Mouse (Mus musculus): ENCODE data around the gene Pde6b. TPM values are rescaled to one million over a fixed set of nuclear protein-coding genes. Genes with fewer than 3 reads are reported as not detected.

Gene Pde6b
- not detected in 2 replicates for total RNA-seq (2014; fragmentation: Nextera tagmentation)
- 0.06 and 0.49 TPM in 2 replicates for total RNA-seq (2017)
- not detected in 2 replicates for polyA plus RNA-seq (2012)

DNA sequence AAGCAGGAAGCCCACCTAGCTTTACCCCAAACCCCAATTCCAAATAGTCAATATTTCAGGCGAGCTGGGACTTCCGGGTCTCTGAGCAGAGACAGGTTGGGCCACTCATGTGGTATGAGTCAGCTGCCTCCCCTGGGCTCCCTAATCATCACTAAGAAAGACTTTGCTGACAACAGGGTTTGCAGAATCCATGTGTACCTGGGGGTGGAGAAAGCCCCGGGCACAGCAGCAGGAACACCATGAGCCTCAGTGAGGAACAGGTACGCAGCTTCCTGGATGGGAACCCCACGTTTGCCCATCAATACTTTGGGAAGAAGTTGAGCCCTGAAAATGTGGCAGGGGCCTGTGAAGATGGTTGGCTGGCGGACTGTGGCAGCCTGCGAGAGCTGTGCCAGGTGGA, at the start of gene Pde6b:
Gene Pde6b (plus strand): TSS at position 191 of the 400 bp plus-strand sequence.
- Histone ChIP-seq H3K36me3 (replicated peaks) (no peaks in the 10 kb centered on the region), H3K27me3 (ENCODE audit: insufficient read depth, low read length) (peaks cover 43% of the 10 kb centered on the region), H3K9me3 (replicated peaks) (no peaks in the 10 kb centered on the region), H3K4me1 (ENCODE audit: insufficient read depth, low read depth, low read length) (no peaks in the 10 kb centered on the region), H3K4me3 (ENCODE audit: low read depth, low read length) (no peak within 1 kb of the TSS)
- ATAC-seq (ENCODE audit: extremely low read depth, insufficient number of reproducible peaks, low FRiP score, poor library complexity, severe bottlenecking): no peak
- TF ChIP-seq GATA2 (IDR thresholded peaks at IDR 0.05; ENCODE audit: borderline replicate concordance, low read depth, low read length) (no peak), POLR2AphosphoS5 (IDR thresholded peaks at IDR 0.05; ENCODE audit: insufficient replicate concordance, low read depth, low read length) (no peak), CTCF (IDR thresholded peaks at IDR 0.05; ENCODE audit: low read depth, low read length) (no peak), TAL1 (conservative IDR thresholded peaks at IDR 0.05; ENCODE audit: low read depth, low read length) (no peak), GATA1 (IDR thresholded peaks at IDR 0.05; ENCODE audit: borderline replicate concordance, low read length) (no peak)
- no peak for DNase-seq (ENCODE audit: low spot score)

DNA sequence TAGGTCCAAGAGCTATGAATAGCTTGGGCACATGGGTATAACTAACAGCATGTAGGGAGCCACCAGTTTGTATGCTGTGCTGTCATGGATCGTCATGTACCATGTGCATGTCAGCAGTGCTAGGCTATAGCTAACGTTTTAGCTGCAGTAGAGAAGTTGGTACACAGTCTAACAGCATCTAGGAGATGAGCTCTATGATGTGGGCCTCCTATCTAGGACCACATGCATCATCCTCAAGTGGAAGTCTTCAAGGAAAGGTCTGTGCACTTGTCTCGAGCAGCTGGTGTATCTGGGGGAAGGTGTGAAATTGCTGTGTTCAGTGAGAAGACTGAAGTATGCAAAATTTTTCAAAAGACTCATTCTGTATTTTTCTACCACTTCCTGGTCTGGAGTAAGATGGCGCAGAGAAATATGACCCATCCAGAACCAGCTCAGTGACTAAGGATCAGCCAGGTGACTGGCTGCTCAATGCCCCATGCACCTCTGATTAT, 44.5 kb upstream of the Pde6b start:
- no peaks in the 10 kb centered on the region for H3K4me1 ChIP-seq (ENCODE audit: insufficient read depth, low read depth, low read length)
- H3K36me3 ChIP-seq (replicated peaks): peaks cover 80% of the 10 kb centered on the region
- ATAC-seq (ENCODE audit: extremely low read depth, insufficient number of reproducible peaks, low FRiP score, poor library complexity, severe bottlenecking) (no peak), DNase-seq (ENCODE audit: low spot score) (no peak)
- H3K4me3 ChIP-seq (ENCODE audit: low read depth, low read length): no peak overlapping the region
- no peaks in the 10 kb centered on the region for H3K9me3 ChIP-seq (replicated peaks)
- no peaks in the 10 kb centered on the region for H3K27me3 ChIP-seq (ENCODE audit: insufficient read depth, low read length)
- no peak for TF ChIP-seq GATA2 (IDR thresholded peaks at IDR 0.05; ENCODE audit: borderline replicate concordance, low read depth, low read length)
- no peak for TF ChIP-seq CTCF (IDR thresholded peaks at IDR 0.05; ENCODE audit: low read depth, low read length)
- TF ChIP-seq GATA1 (IDR thresholded peaks at IDR 0.05; ENCODE audit: borderline replicate concordance, low read length): no peak
- TF ChIP-seq POLR2AphosphoS5 (IDR thresholded peaks at IDR 0.05; ENCODE audit: insufficient replicate concordance, low read depth, low read length): no peak
- TF ChIP-seq TAL1 (conservative IDR thresholded peaks at IDR 0.05; ENCODE audit: low read depth, low read length): no peak

DNA sequence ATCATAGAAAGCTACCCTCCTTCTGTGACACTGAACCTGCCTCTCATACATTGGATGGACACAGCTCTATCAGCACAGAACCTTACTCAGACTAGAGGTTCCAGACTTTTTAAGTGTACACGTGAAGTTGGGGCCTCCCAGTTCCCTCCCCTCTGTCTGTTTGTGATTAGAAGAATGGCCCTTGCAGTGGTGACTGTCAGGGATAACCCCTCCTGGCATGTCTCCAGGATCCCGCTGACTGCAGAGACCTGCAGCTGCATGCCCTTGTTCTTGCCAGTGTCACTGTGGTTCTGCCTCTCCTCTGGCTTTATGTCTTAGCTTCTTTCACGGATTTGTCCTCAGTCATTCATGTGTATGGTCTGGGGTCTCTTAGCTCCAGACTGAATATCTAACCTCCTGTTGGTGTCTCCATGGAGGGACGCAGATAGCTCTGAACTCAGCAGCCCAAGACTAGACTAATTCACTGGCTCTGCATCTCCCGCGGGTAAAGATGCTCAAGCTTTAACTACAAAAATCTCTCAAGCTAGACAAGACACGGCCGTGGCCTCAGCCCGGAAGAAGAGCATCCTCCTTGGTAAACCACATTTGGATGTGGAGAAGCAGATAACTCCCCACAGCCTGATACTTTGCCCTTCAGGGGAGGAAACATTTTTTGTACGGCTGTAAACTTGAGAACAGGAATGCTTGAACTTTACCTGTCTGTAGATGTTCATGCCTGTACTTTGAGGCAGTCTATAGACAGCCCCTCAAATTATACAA, 42.7 kb upstream of the Pde6b start:
- peaks cover 78% of the 10 kb centered on the region for H3K36me3 ChIP-seq (replicated peaks)
- TF ChIP-seq TAL1 (conservative IDR thresholded peaks at IDR 0.05; ENCODE audit: low read depth, low read length) (no peak), CTCF (IDR thresholded peaks at IDR 0.05; ENCODE audit: low read depth, low read length) (no peak), POLR2AphosphoS5 (IDR thresholded peaks at IDR 0.05; ENCODE audit: insufficient replicate concordance, low read depth, low read length) (no peak), GATA2 (IDR thresholded peaks at IDR 0.05; ENCODE audit: borderline replicate concordance, low read depth, low read length) (no peak), GATA1 (IDR thresholded peaks at IDR 0.05; ENCODE audit: borderline replicate concordance, low read length) (no peak)
- DNase-seq (ENCODE audit: low spot score) (no peak), ATAC-seq (ENCODE audit: extremely low read depth, insufficient number of reproducible peaks, low FRiP score, poor library complexity, severe bottlenecking) (no peak)
- H3K9me3 ChIP-seq (replicated peaks): no peaks in the 10 kb centered on the region
- H3K27me3 ChIP-seq (ENCODE audit: insufficient read depth, low read length): no peaks in the 10 kb centered on the region
- no peak overlapping the region for H3K4me3 ChIP-seq (ENCODE audit: low read depth, low read length)
- no peaks in the 10 kb centered on the region for H3K4me1 ChIP-seq (ENCODE audit: insufficient read depth, low read depth, low read length)

DNA sequence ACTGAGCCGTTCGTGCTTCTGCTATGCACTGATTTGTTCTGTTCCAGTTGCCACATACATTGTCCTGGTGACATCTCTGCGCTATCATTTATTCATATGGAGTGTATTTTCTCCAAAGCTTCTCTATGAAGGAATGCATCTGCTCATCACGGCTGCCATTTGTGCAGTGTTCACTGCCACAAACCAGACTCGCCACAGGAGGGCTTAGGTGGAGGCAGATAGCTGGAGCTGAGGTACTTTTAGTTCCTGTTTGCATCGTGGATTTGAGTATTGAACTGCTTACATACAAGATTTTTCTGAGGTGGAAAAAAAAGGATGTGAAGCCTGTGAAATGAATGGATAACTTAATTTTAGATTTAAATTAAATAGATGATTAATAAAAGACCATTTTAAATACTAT, 40.3 kb upstream of the Pde6b start:
- Histone ChIP-seq H3K9me3 (replicated peaks) (no peaks in the 10 kb centered on the region), H3K27me3 (ENCODE audit: insufficient read depth, low read length) (no peaks in the 10 kb centered on the region), H3K4me1 (ENCODE audit: insufficient read depth, low read depth, low read length) (no peaks in the 10 kb centered on the region), H3K4me3 (ENCODE audit: low read depth, low read length) (no peak overlapping the region), H3K36me3 (replicated peaks) (peaks cover 75% of the 10 kb centered on the region)
- ATAC-seq (ENCODE audit: extremely low read depth, insufficient number of reproducible peaks, low FRiP score, poor library complexity, severe bottlenecking) (no peak), DNase-seq (ENCODE audit: low spot score) (no peak)
- TF ChIP-seq GATA1 (IDR thresholded peaks at IDR 0.05; ENCODE audit: borderline replicate concordance, low read length) (no peak), GATA2 (IDR thresholded peaks at IDR 0.05; ENCODE audit: borderline replicate concordance, low read depth, low read length) (no peak), CTCF (IDR thresholded peaks at IDR 0.05; ENCODE audit: low read depth, low read length) (no peak), TAL1 (conservative IDR thresholded peaks at IDR 0.05; ENCODE audit: low read depth, low read length) (no peak), POLR2AphosphoS5 (IDR thresholded peaks at IDR 0.05; ENCODE audit: insufficient replicate concordance, low read depth, low read length) (no peak)

DNA sequence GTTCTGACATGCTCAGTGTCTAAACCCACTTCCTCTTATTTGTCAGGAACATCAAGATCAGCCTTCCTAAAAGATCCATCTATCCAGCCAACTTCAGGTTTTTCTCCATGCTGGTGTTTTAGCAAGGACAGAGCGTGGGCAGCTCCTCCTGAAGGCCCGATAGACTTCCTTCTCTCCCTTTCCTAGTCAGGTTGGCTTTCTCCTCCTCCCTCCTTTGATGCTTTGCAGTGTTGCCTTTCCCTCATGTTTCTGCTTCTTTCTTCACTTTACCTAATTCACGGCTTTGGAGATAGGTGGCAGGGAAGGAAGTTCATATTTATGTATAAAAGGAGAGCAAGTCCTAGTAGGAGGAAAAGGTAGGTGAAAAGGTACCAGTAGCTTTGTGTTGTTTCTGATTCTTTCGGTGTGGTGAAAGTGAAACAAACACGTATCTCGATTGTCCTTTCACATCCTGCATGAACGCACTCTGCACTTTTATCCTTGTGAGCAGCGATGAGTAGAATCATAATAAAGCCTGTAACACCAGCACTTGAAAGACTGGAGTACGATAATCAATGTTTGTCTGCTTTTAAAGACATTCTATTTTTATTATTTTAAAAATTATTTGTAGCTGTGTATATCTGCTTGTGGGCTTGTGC, 38.6 kb upstream of the Pde6b start:
- peaks cover 58% of the 10 kb centered on the region for H3K36me3 ChIP-seq (replicated peaks)
- DNase-seq (ENCODE audit: low spot score) (no peak), ATAC-seq (ENCODE audit: extremely low read depth, insufficient number of reproducible peaks, low FRiP score, poor library complexity, severe bottlenecking) (no peak)
- no peak for TF ChIP-seq CTCF (IDR thresholded peaks at IDR 0.05; ENCODE audit: low read depth, low read length)
- TF ChIP-seq TAL1 (conservative IDR thresholded peaks at IDR 0.05; ENCODE audit: low read depth, low read length): no peak
- TF ChIP-seq GATA1 (IDR thresholded peaks at IDR 0.05; ENCODE audit: borderline replicate concordance, low read length): no peak
- TF ChIP-seq GATA2 (IDR thresholded peaks at IDR 0.05; ENCODE audit: borderline replicate concordance, low read depth, low read length): no peak
- no peak for TF ChIP-seq POLR2AphosphoS5 (IDR thresholded peaks at IDR 0.05; ENCODE audit: insufficient replicate concordance, low read depth, low read length)
- H3K9me3 ChIP-seq (replicated peaks): no peaks in the 10 kb centered on the region
- no peak overlapping the region for H3K4me3 ChIP-seq (ENCODE audit: low read depth, low read length)
- no peaks in the 10 kb centered on the region for H3K4me1 ChIP-seq (ENCODE audit: insufficient read depth, low read depth, low read length)
- no peaks in the 10 kb centered on the region for H3K27me3 ChIP-seq (ENCODE audit: insufficient read depth, low read length)

DNA sequence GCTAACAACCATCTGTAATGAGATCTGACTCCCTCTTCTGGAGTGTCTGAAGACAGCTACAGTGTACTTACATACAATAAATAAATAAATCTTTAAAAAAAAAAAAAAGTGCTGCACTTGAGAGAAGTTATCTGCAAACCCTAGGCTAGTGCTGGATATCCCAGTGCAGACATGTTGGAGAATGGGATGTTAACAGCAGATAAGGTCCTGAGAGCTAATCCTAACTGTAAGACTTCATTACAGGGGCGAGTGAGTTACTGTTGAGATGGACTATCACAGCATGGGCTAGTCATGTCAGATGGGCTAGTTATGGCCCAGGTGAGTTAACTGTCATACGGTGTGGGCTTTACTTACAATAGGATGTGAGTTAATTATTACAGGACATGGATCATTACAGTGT, 34.1 kb upstream of the Pde6b start:
- no peak for TF ChIP-seq TAL1 (conservative IDR thresholded peaks at IDR 0.05; ENCODE audit: low read depth, low read length)
- no peak for TF ChIP-seq GATA1 (IDR thresholded peaks at IDR 0.05; ENCODE audit: borderline replicate concordance, low read length)
- TF ChIP-seq CTCF (IDR thresholded peaks at IDR 0.05; ENCODE audit: low read depth, low read length): no peak
- no peak for TF ChIP-seq POLR2AphosphoS5 (IDR thresholded peaks at IDR 0.05; ENCODE audit: insufficient replicate concordance, low read depth, low read length)
- no peak for TF ChIP-seq GATA2 (IDR thresholded peaks at IDR 0.05; ENCODE audit: borderline replicate concordance, low read depth, low read length)
- no peaks in the 10 kb centered on the region for H3K4me1 ChIP-seq (ENCODE audit: insufficient read depth, low read depth, low read length)
- H3K27me3 ChIP-seq (ENCODE audit: insufficient read depth, low read length): no peaks in the 10 kb centered on the region
- ATAC-seq (ENCODE audit: extremely low read depth, insufficient number of reproducible peaks, low FRiP score, poor library complexity, severe bottlenecking): no peak
- peaks cover 20% of the 10 kb centered on the region for H3K36me3 ChIP-seq (replicated peaks)
- H3K4me3 ChIP-seq (ENCODE audit: low read depth, low read length): no peak overlapping the region
- no peaks in the 10 kb centered on the region; the same call in 1 of the 2 replicates for H3K9me3 ChIP-seq (replicated peaks)
- DNase-seq (ENCODE audit: low spot score): no peak

Measured in G1E (cell line).